Mouse (Mus musculus) hematopoietic stem cell, adult 5-6 weeks (primary cell): ENCODE results near the gene Bnipl. TPM values are rescaled to one million over a fixed set of nuclear protein-coding genes. Genes with fewer than 3 reads are reported as not detected.

Source experiments
- ATAC-seq, 2 experiments: fragments of 125-278 bp in 1 of 2; replicated peaks in 1 of 2; 2 replicates each; pipeline ENCODE4 v1.8.0; 2016 to 2017; ENCODE audit warnings: inconsistent platforms in 2 of 2, mild to moderate bottlenecking in 2 of 2, moderate number of reproducible peaks in 2 of 2, low read depth in 1 of 2, moderate TSS enrichment in 1 of 2; ENCODE audit not compliant: low FRiP score in 2 of 2, poor library complexity in 2 of 2, severe bottlenecking in 2 of 2, insufficient read depth in 1 of 2, low TSS enrichment in 1 of 2
- total RNA-seq: library from RNA; stranded (forward); fragments of 172-1452, 232-1000 nt; gene quantifications from 2 replicates; pipeline ENCODE4 v1.2.3, GENCODE M21; 2017

Bnipl gene
- total RNA-seq, 1 experiment from 2014 or later, result not detected

GRCm38 (mm10) chr3:95282865-95283588 lies 32.0 kb upstream of the Bnipl start:
- peak; percentile 42 to 44 for ATAC-seq

- ATAC-seq, result peak; percentile 13 to 25; a peak in 2 of 4 replicates
Observed at GRCm38 (mm10) chr3:95282381-95282864, 31.4 kb upstream of the Bnipl start.

GRCm38 (mm10) chr3:95281216-95282126 lies 30.5 kb upstream of the Bnipl start, which contains the start of the genes Mindy1 and Prune1:
Gene Mindy1, plus strand, starts transcription at chr3:95281345.
Gene Prune1, minus strand, starts transcription at chr3:95282076.
- ATAC-seq, result peak; percentile 85 to 86

DNA sequence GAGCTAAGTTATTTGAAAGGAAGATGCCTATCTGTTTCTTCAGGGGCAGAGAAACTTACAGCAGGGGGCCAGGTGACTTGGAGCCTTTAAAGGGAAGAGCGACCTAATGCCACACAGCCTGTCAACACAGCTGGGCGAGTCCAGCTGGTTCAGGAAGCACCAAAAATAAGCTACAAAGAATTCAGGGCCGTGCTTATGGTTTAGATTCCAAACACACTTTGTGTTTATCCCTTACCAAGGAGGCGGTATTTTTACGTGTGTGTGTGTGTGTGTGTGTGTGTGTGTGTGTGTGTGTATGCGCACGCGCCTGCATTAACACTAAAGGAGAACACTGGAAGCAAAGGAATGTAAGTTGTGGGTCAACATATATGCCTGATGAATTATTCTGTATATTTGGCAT lies 29.8 kb upstream of the Bnipl start:
- no peak for ATAC-seq

DNA sequence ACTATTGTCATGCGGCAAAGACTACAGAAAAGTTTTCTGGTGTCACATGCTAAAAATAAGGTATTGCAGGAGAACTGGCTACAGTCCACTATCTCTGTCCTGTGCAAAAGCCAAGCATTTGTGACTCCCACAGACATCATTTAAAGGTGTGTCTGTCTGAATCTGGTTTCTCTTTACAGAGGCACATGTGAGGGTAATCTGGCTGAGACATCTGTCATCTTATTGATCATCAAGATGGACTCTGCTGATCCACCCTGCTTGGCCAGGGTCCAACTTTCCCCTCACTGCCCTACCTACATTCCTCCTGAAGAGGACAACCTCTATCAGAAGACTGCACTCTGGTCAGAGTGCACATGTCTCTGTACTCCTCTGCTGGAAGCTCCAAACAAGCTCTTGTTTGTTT lies 26.2 kb upstream of the Bnipl start:
- no peak for ATAC-seq

- no peak for ATAC-seq
Observed at GRCm38 (mm10) chr3:95276428-95276934, 25.5 kb upstream of the Bnipl start.

- no peak for ATAC-seq
Observed at GRCm38 (mm10) chr3:95275161-95275560, 24.2 kb upstream of the Bnipl start.

DNA sequence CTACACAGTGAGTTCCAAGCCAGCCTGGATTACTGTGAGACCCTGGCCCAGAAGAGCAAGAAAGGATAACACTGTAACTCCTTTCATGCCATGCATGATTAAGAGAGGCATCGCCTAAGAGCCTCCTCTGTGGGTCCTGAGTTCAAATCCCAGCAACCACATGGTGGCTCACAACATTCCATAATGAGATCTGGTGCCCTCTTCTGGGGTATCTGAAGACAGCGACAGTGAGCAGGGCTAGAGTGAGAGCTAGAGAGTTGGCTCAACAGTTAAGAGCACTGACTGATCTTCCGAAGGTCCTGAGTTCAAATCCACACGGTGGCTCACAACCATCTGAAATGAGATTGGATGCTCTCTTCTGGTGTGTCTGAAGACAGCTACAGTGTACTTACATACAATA lies 23.5 kb upstream of the Bnipl start:
- ATAC-seq, result no peak

- no peak for ATAC-seq
Observed at GRCm38 (mm10) chr3:95273471-95273870, 22.5 kb upstream of the Bnipl start.

- no peak for ATAC-seq
Observed at GRCm38 (mm10) chr3:95270766-95271364, 19.9 kb upstream of the Bnipl start.

DNA sequence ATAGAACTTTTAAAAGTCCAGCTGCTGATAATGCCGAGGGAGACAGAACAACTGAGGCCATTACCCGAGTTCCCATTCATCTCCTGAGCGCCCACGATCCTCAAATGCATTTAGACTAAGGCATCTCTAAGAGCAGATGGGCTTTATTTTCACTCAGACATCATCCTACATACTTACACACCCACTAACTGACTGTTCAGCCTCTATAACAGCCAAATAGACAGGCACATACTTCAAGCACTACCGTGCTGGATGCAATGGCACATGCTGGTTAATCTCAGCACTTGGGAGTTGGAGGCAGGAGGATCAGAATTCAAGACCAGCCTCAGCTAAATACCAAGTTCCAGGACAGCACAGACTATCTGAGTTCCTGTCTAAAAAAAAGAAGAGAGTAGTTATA lies 18.8 kb upstream of the Bnipl start:
- ATAC-seq, result no peak

DNA sequence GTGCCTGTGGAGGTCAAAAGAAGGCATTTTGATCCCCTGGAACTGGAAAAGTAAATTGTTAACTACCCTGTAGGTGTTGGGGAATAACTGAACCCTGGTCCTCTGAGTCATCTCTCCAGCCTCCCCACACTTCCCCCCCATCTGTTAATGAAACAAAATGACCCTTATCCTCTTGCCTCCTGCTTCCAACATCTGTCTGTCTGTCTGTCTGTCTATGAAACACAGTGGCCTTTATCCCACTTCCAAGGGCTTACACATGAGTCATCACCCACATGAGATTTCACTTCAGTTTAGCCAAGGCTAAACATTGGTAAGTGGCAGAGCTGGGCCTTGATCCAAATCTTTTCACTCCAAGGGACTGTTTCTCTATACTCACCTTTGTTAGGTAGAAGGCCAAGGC lies 16.9 kb upstream of the Bnipl start:
- ATAC-seq, result no peak

DNA sequence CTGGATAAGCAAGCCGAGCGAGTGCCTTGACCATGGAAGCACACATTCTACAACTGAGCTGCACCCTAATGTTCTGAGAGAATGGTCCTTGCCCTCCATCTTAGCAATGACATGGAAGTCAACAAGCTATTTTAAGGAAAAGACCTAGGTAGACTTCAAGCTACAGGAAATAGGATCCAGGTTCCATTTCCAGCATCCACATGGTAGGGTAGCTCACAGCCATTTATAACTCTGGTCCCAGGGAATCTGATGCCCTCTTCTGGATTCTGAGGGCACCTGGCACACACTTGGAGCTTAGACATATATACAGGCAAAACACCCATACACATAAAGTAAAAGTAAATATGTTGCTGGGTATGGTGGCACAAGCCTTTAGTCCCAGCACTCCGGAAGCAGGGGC lies 15.1 kb upstream of the Bnipl start:
- ATAC-seq, result no peak

DNA sequence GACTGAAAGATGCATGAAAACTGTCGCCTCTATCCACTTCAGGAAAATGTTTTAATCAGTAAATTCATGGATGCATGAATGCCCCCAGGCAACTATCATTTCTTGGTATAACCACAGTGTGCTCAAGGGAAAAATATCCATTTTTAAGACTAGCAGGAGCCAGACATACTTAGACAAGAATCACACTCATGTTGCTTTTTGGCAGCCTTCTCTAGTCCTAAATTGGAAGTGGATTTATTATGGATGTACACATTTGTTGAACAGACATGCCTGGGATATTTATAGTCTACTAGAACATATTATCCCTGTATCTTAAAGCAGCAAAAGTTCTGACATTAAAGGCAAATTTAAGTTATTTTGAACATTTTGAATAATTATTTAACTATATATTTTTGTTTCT lies 13.7 kb upstream of the Bnipl start:
- ATAC-seq, result no peak

DNA sequence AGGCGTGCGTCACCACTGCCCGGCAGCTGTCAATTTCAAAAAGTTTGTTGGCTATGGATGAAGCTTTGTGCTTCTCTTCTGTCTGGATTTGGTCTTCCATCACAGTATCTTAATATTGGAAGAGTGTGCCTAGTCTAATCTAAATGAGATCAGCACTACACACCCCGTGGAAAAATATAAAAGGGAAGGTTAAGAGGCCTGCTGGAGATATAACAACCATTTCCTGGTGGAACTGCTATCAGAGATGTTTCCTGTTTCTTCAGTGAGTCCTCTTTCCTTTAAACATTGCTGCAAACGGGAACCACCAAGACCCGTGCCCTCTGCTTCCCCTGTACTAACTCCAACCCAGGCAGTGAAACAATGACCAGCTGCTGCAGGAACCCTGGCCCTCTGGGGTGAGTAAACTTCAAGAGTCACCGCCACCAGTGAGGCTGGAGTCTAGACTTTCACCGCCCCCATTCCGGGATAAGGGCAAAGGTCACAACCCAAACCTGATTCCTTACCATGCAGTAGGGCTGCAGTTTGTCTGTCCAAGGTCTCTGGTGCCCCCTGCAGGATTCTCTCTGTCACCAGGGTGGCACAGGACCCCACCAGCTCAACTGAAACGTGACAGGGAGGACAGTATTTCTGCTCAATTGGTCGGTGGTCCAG lies 12.2 kb upstream of the Bnipl start:
- peak; percentile 87 for ATAC-seq

DNA sequence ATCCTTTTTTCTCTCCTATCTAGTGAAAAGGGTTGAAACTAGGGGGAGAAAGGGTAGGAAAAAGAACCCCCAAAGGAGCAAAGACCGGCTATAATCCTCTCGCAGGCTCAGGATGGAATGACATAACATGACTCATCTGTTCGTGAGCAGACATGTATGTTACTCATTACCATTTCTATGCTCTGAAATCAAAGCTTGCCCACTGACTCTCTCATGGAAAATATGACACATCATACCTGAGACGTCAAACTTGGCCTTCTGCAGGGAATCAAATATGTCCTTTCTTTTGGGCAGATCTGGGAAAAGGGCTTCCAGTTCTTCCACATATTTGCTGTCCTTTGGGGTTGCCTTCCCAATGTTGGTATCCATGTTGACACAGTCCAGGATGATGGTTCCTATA lies 11.0 kb upstream of the Bnipl start:
- ATAC-seq, result no peak

DNA sequence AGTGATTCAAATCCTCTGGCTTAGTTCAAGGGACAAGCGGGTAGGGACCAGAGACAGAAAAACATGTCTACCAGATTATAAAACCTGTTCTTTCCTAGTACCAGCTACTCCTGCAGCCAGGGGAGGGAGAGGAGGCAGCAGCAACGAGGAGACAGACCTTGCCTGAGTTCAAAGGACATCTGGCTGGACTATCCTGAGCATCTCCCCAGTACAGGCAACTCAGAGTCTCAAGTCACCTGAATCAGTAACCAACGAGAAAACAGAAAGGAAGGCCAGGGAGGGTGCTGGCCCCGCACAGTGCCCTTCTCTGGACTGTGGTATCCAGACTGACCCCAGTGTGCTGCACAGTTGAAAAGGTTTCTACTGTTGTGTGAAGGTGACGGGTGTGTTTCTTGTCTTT lies 5.9 kb upstream of the Bnipl start:
- ATAC-seq, result no peak
